Mouse (Mus musculus) lung, adult 2 months (tissue): ENCODE data around the gene Tgfbr3.

Source experiments
- CTCF ChIP-seq: fragments of 200-500 bp; IDR thresholded peaks from 2 replicates; pipeline ENCODE4 v1.5.1; 2011; ENCODE audit warnings: mild to moderate bottlenecking, low read length, control low read depth; ENCODE audit not compliant: insufficient read depth
- POLR2A ChIP-seq: fragments of 200-500 bp; IDR thresholded peaks from 2 replicates; pipeline ENCODE4 v1.6.1; 2011; ENCODE audit warnings: low read depth, mild to moderate bottlenecking, control low read depth, low read length, borderline replicate concordance; ENCODE audit errors: extremely low read depth

DNA sequence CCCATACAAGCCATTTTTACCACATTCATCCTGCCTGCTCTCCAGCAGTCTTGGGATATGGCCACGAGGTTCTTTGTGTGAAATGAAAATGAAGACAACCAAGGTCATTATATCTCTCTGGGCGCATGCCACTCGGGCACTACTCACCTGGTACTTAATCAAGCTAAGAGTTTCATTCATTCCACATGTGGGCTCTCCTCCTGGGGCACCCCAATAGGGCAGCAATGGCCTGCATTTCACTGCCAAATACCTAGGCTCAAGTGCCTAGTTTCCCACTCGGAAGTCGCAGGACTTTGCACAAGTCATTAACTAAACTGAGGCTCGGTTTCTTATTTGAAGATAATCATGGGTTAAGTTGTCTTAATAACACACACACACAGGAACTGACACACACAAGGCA, 27.5 kb downstream of the Tgfbr3 start:
- TF ChIP-seq CTCF (no peak), POLR2A (no peak)
